Mouse (Mus musculus) layer of hippocampus, adult 6 months (tissue): Measurements from ENCODE around the gene Slc15a1. TPM values are rescaled to one million over a fixed set of nuclear protein-coding genes. Genes with fewer than 3 reads are reported as not detected.

ENCODE experiments used
- long read RNA-seq, 2 experiments: library from polyadenylated mRNA; unstranded; transcript quantifications; one replicate each; pipeline ENCODE4 v2.0.0; 2019 to 2020
- polyA plus RNA-seq: library from polyadenylated mRNA; unstranded; fragments of <200 nt; fragmentation: Nextera tagmentation; gene quantifications from 2 replicates; pipeline ENCODE4 v1.2.3, GENCODE M21; 2021

Gene Slc15a1
- polyA plus RNA-seq: 0.05 TPM in 1 of 2 replicates, not detected in the other
- long read RNA-seq, experiment 1: 0 reads
- long read RNA-seq, experiment 2: 0 reads

GRCm38 (mm10) chr14:121504781-121505484 is at the start of gene Slc15a1:
Gene Slc15a1 (minus strand): TSS chr14:121505252.

Other genes with a start within 250 kb of the Slc15a1 start
- gene Stk24, start 125.2 kb downstream of the Slc15a1 start, polyA plus RNA-seq: 3.9 and 5.0 TPM in 2 replicates